Mouse (Mus musculus): ENCODE data around the gene Wdr5. TPM values are rescaled to one million over a fixed set of nuclear protein-coding genes. Genes with fewer than 3 reads are reported as not detected.

Gene Wdr5
- polyA plus RNA-seq, 1 experiment: 17.3 TPM

DNA sequence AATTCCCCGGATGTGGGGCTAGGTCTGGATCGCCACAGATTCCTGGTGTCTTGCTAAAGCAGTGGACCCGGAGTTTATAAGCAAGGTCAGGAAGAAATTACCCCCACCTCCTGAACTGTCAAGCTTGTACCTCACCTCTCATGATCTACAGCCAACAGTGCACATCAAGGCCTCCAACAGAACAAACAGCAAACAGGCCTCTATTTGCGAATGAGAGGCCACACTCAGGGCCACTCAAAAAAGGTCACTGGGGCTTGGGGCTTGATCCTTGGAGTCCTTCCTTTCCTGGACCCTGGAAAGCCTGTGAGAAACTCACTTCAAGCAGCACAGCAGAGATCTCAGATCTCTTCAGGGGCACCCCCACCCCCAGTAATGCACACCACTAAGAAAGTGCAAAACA is 41.0 kb upstream of the Wdr5 start:
- DNase-seq (ENCODE audit: low read depth in 1 of 2, low spot score in 2 of 2): no peak
- 43% methylated on average over 4 of the region's 4 CpGs for WGBS
- Histone ChIP-seq H3K27ac (ENCODE audit: insufficient read depth, low read length) (no peak overlapping the region), H3K4me1 (ENCODE audit: control insufficient read depth, insufficient read depth, insufficient read length) (peaks cover 51% of the 10 kb centered on the region; the same call in 1 of the 2 replicates), H3K4me3 (ENCODE audit: extremely low read depth, insufficient read depth, insufficient read length) (peak overlapping the region; percentile 93), H3K27me3 (ENCODE audit: control insufficient read depth, insufficient read depth, low read length) (no peaks in the 10 kb centered on the region), H3K36me3 (ENCODE audit: control insufficient read depth, insufficient read depth, low read length) (no peaks in the 10 kb centered on the region)
- TF ChIP-seq POLR2A (IDR thresholded peaks at IDR 0.05; ENCODE audit: low read depth, low read length): no peak
- no peak for TF ChIP-seq CTCF (IDR thresholded peaks at IDR 0.05; ENCODE audit: extremely low read depth, insufficient read depth, insufficient read length, insufficient replicate concordance)

DNA sequence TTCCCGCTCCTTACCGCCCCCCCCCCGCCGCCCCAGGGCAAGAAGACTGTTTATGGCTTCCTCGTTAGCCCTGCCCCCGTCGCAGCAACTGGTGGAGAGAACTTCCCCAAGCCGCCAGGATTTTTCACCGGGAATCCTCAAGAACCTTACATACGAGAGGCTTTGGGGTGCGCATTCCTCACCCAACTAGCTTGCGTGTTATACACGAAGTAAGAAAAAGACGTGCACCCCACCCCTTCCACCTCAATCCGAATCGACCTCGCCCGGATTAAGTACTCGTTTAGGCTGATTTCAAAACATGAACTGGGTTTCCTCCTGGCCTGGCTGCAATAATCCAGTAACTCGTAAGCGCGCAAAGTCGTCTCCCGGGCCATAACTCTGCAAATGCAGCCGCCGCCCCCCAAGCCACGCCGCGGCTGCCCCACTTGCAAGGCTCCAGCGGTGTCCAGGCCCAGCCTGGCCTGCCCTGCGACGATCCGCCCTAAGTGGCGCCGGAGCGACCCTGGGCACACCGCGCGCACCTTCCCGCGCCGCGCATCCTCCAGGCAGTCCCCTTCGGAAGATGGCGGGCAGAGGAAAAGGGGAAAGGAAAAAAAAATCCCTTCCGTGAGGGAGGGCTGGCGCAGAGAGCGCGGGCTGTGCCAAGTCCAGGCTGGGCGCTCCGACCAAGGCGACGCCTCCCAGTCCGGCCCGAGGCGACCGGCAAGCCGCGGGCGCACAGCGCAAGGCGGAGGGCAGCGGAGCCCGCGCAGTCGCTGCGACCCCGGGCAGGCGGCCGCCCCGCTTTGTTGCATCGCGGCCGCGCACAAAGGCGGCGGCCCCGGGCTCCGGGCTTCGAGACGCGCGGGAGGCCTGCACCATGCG is 40.1 kb upstream of the Wdr5 start:
- peak overlapping the region; percentile 74 for H3K27ac ChIP-seq (ENCODE audit: insufficient read depth, low read length)
- no peak for DNase-seq (ENCODE audit: low read depth in 1 of 2, low spot score in 2 of 2)
- no peaks in the 10 kb centered on the region for H3K36me3 ChIP-seq (ENCODE audit: control insufficient read depth, insufficient read depth, low read length)
- TF ChIP-seq CTCF (IDR thresholded peaks at IDR 0.05; ENCODE audit: extremely low read depth, insufficient read depth, insufficient read length, insufficient replicate concordance): no peak
- TF ChIP-seq POLR2A (IDR thresholded peaks at IDR 0.05; ENCODE audit: low read depth, low read length): no peak
- H3K4me3 ChIP-seq (ENCODE audit: extremely low read depth, insufficient read depth, insufficient read length): peak overlapping the region; percentile 93
- WGBS: under 1% methylated on average over 74 of the region's 84 CpGs
- H3K27me3 ChIP-seq (ENCODE audit: control insufficient read depth, insufficient read depth, low read length): no peaks in the 10 kb centered on the region
- peaks cover 43% of the 10 kb centered on the region; the same call in 1 of the 2 replicates for H3K4me1 ChIP-seq (ENCODE audit: control insufficient read depth, insufficient read depth, insufficient read length)

DNA sequence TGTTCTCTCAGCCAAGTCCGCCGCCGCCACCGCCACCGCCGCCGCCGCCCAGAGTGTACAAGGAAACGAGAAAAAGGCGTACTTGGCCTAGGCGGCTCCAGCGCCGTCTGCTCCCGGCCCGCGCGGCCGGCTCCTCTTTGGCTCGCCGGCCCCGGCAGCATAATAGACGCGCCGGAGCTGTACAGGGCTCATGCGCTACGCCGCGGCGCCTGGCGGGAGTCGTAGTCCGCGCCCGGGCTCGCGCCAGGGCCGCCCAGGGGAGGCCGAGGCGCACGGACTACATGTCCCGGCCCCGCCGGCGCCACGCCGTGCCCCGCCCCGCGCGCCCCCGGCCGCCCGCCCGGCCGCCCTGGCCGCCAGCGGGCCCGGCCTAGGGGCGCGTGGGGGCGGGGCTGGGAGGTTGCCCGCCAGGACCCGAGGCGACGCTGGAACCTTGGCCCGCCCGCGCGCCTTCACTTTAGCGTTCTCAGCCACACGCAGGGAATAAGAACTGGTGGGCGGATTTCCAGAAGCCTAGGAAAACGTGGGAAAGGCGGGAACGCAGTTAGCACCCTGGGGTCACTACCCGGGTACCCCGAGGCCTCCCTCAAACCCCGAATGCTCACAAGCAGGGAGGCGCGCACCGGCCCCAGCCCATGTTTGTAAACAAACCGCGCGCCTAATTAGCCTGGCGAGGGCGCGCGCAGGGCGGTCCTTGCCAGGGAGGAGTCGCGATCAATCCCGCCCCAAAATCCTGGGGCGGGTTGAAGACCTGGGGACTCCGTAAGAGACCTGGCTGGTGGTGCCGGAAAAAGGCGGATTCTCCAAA is 39.3 kb upstream of the Wdr5 start:
- under 1% methylated on average over 92 of the region's 96 CpGs for WGBS
- peak overlapping the region; percentile 90 for H3K27ac ChIP-seq (ENCODE audit: insufficient read depth, low read length)
- peak overlapping the region; percentile 93 for H3K4me3 ChIP-seq (ENCODE audit: extremely low read depth, insufficient read depth, insufficient read length)
- H3K4me1 ChIP-seq (ENCODE audit: control insufficient read depth, insufficient read depth, insufficient read length): peaks cover 34% of the 10 kb centered on the region; the same call in 1 of the 2 replicates
- peak; percentile 77 to 89 for DNase-seq (ENCODE audit: low read depth in 1 of 2, low spot score in 2 of 2)
- TF ChIP-seq CTCF (IDR thresholded peaks at IDR 0.05; ENCODE audit: extremely low read depth, insufficient read depth, insufficient read length, insufficient replicate concordance) (no peak), POLR2A (IDR thresholded peaks at IDR 0.05; ENCODE audit: low read depth, low read length) (peak; percentile 74)
- no peaks in the 10 kb centered on the region for H3K36me3 ChIP-seq (ENCODE audit: control insufficient read depth, insufficient read depth, low read length)
- H3K27me3 ChIP-seq (ENCODE audit: control insufficient read depth, insufficient read depth, low read length): no peaks in the 10 kb centered on the region

- Histone ChIP-seq H3K27ac (ENCODE audit: insufficient read depth, low read length) (0 out of 2 replicates have a peak overlapping the region, but pooled peaks have one; percentile 12), H3K4me1 (ENCODE audit: control insufficient read depth, insufficient read depth, insufficient read length) (peaks cover 26% of the 10 kb centered on the region; the same call in 1 of the 2 replicates), H3K36me3 (ENCODE audit: control insufficient read depth, insufficient read depth, low read length) (no peaks in the 10 kb centered on the region), H3K27me3 (ENCODE audit: control insufficient read depth, insufficient read depth, low read length) (no peaks in the 10 kb centered on the region), H3K4me3 (ENCODE audit: extremely low read depth, insufficient read depth, insufficient read length) (peak overlapping the region; percentile 89)
- no peak for DNase-seq (ENCODE audit: low read depth in 1 of 2, low spot score in 2 of 2)
- whole genome bisulfite sequencing: 31% methylated on average over 11 of the region's 11 CpGs
- TF ChIP-seq POLR2A (IDR thresholded peaks at IDR 0.05; ENCODE audit: low read depth, low read length) (no peak), CTCF (IDR thresholded peaks at IDR 0.05; ENCODE audit: extremely low read depth, insufficient read depth, insufficient read length, insufficient replicate concordance) (no peak)
Observed at GRCm38 (mm10) chr2:27476303-27477192, 38.4 kb upstream of the Wdr5 start.

- Histone ChIP-seq H3K27ac (ENCODE audit: insufficient read depth, low read length) (no peak overlapping the region), H3K4me1 (ENCODE audit: control insufficient read depth, insufficient read depth, insufficient read length) (no peaks in the 10 kb centered on the region; the same call in 1 of the 2 replicates), H3K27me3 (ENCODE audit: control insufficient read depth, insufficient read depth, low read length) (no peaks in the 10 kb centered on the region), H3K36me3 (ENCODE audit: control insufficient read depth, insufficient read depth, low read length) (no peaks in the 10 kb centered on the region), H3K4me3 (ENCODE audit: extremely low read depth, insufficient read depth, insufficient read length) (no peak overlapping the region)
- no peak for DNase-seq (ENCODE audit: low read depth in 1 of 2, low spot score in 2 of 2)
- 41% methylated on average over 4 of the region's 4 CpGs for WGBS
- TF ChIP-seq POLR2A (IDR thresholded peaks at IDR 0.05; ENCODE audit: low read depth, low read length) (no peak), CTCF (IDR thresholded peaks at IDR 0.05; ENCODE audit: extremely low read depth, insufficient read depth, insufficient read length, insufficient replicate concordance) (no peak)
Observed at GRCm38 (mm10) chr2:27479821-27480220, 35.1 kb upstream of the Wdr5 start.

- 49% methylated on average over 4 of the region's 4 CpGs for WGBS
- no peaks in the 10 kb centered on the region for H3K36me3 ChIP-seq (ENCODE audit: control insufficient read depth, insufficient read depth, low read length)
- no peak overlapping the region for H3K4me3 ChIP-seq (ENCODE audit: extremely low read depth, insufficient read depth, insufficient read length)
- H3K27ac ChIP-seq (ENCODE audit: insufficient read depth, low read length): no peak overlapping the region
- no peak for DNase-seq (ENCODE audit: low read depth in 1 of 2, low spot score in 2 of 2)
- no peaks in the 10 kb centered on the region; the same call in 1 of the 2 replicates for H3K4me1 ChIP-seq (ENCODE audit: control insufficient read depth, insufficient read depth, insufficient read length)
- TF ChIP-seq CTCF (IDR thresholded peaks at IDR 0.05; ENCODE audit: extremely low read depth, insufficient read depth, insufficient read length, insufficient replicate concordance) (no peak), POLR2A (IDR thresholded peaks at IDR 0.05; ENCODE audit: low read depth, low read length) (no peak)
- H3K27me3 ChIP-seq (ENCODE audit: control insufficient read depth, insufficient read depth, low read length): no peaks in the 10 kb centered on the region
Observed at GRCm38 (mm10) chr2:27480367-27480766, 34.6 kb upstream of the Wdr5 start.
